Mouse (Mus musculus): Measurements from ENCODE around the gene Aplp1. TPM values are rescaled to one million over a fixed set of nuclear protein-coding genes. Genes with fewer than 3 reads are reported as not detected.

The Aplp1 gene
- polyA plus RNA-seq, 1 experiment from 2014 or later: 348 TPM

DNA sequence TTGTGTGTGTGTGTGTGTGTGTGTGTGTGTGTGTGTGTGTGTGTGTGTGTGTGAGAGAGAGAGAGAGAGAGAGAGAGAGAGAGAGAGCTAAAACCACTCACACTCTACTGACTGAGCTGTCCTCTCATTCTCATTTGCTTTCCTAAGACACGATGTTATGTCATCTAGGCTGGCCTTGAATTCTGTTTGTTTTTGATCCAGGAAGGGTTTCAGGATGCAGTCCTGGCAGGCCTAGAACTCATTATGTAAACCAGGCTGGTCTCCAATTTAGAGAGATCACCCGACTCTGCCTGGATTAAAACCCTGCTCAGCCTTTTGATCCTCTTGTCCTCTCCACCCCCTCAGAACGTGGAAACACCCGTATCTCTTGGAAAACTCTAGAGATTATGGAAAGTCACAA lies 18.7 kb upstream of the Aplp1 start:
- WGBS: 29% methylated on average over 4 of the region's 4 CpGs
- no peaks in the 10 kb centered on the region for H3K9me3 ChIP-seq (replicated peaks)
- H3K4me1 ChIP-seq: peaks cover 17% of the 10 kb centered on the region
- no peaks in the 10 kb centered on the region for H3K36me3 ChIP-seq
- no peak overlapping the region for H3K4me3 ChIP-seq
- H3K27me3 ChIP-seq: peaks cover 95% of the 10 kb centered on the region
- no peak overlapping the region for H3K4me2 ChIP-seq (replicated peaks)
- H3K27ac ChIP-seq: no peak overlapping the region
- no peak overlapping the region for H3K9ac ChIP-seq
- no peak for ATAC-seq (ENCODE audit: low FRiP score)

DNA sequence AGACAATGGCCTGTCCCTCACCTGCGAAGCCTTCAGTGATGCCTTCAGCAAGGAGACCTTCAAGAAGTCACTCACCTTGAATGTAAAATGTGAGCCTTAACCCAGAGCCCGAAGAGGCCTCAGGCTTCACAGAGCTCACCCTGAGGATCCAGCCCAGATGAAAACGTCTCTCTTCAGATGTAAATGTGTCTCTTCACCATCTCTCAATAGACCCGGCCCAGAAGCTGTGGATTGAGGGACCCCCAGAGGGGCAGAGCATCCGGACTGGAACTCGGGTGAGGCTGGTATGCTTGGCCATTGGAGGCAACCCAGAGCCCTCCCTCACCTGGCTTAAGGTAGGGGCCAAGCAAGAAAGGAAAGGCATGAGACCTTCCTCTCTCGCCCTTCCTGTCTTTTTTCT lies 18.2 kb upstream of the Aplp1 start:
- no peak overlapping the region for H3K4me2 ChIP-seq (replicated peaks)
- no peak overlapping the region for H3K4me3 ChIP-seq
- H3K27me3 ChIP-seq: peaks cover 98% of the 10 kb centered on the region
- H3K27ac ChIP-seq: no peak overlapping the region
- H3K4me1 ChIP-seq: peaks cover 21% of the 10 kb centered on the region
- no peaks in the 10 kb centered on the region for H3K36me3 ChIP-seq
- ATAC-seq (ENCODE audit: low FRiP score): no peak
- no peak overlapping the region for H3K9ac ChIP-seq
- 30% methylated on average over 7 of the region's 7 CpGs for WGBS
- no peaks in the 10 kb centered on the region for H3K9me3 ChIP-seq (replicated peaks)

DNA sequence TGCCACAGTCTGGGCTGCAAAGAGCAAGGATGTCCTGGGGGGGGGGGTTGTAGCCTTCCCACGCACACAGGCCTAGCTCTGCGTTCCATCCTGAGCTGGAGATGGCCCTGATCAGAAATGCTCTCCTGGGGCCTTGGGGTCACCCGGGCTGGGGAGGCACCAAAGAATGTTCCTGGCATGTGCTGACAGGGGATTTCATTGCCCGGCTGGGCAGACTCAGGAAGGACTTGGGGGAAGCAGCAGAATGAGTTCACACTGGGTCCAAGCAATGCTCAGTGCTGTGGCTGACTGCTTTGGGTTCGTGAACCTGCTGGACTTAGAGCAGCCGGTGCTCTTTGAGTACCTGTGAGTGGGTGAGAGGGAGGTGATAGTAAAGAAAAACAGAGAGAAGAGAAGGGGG lies 14.1 kb upstream of the Aplp1 start:
- no peak overlapping the region for H3K4me3 ChIP-seq
- no peaks in the 10 kb centered on the region for H3K36me3 ChIP-seq
- H3K4me2 ChIP-seq (replicated peaks): no peak overlapping the region; the same call in 1 of the 2 replicates
- H3K4me1 ChIP-seq: peaks cover 34% of the 10 kb centered on the region
- no peak for ATAC-seq (ENCODE audit: low FRiP score)
- H3K27ac ChIP-seq: peak overlapping the region; percentile 9; the same call in 1 of the 2 replicates
- peaks cover 96% of the 10 kb centered on the region for H3K27me3 ChIP-seq
- H3K9me3 ChIP-seq (replicated peaks): no peaks in the 10 kb centered on the region
- no peak overlapping the region for H3K9ac ChIP-seq
- 19% methylated on average over 6 of the region's 6 CpGs for WGBS

DNA sequence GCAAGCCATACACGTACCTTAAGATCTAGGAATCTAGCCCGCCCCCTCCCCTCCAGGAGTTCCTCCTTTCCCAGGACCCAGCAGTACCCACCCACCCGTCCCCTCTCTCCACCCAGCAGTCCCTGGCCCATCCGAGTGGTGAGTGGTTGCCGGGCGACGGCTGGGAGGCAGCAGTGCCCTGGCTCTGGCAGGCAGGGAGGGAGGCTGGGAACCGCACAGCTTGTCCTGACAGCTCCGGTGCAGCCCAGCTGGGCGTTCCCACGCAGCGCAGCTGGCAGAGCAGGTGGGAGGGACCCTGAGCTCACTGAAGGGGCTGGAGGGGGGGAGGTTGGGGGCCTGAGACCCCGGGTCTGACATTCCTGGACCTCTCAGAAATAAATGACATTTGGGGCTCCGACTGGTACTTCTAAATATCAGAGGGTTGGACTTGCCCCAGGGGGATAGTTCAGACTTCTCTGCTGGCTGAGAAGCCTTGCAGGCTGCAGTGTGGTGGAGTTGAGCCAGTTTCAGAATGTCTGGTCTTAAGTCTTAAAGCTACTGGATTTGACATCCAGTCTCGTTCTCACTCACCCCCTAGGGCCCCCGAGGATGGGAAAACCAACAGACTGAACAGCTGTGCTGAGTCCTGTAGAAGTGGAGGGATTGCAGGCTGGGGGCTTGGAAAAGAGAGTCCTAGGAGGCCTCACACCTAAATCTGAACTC lies 12.4 kb upstream of the Aplp1 start, which contains the start of the genes Kirrel2 and Nphs1:
Gene Kirrel2 (minus strand): TSS at position 62 of the 702 bp plus-strand sequence.
Gene Nphs1 (plus strand): TSS at position 687 of the 702 bp plus-strand sequence.
- peak within 1 kb of the TSS; percentile 69 for H3K27ac ChIP-seq
- ATAC-seq (ENCODE audit: low FRiP score): peak; percentile 91
- 1% methylated on average over 16 of the region's 16 CpGs for whole genome bisulfite sequencing

DNA sequence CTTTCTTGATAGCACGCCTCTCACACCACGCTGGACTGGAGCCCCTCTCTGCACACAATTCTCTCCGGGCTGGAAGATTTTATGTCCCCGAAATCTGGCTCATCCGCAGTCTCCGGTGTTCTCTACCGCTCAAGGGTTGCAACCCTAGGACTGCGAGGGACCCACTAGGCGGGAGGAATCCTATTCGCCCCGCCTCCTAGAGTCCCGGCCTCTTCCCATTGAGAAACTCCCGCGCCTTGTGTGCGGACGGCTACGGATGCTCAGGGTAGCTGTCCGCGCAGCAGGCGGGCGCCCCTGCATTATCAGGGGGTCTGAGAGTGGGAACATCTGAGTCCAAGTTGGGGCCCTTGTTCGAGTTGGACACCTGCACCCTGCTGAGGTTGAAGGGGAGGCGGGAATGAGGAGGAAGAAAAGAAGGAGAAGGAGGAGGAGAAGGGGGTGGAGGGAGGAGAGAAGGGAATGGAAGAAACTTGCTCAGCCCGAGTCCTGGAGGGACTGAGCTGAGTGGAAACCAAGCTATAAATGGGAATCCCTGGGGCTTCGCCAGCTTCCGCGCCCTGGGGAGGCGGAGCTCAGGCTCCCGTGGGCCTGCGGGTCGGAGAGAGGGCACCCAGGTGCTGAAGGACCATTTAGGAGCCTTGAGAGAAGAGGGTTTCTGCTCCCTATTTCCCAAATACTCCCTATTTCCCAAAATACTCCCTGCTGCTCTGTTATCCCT lies 11.7 kb upstream of the Aplp1 start:
- Histone ChIP-seq H3K4me3 (peak overlapping the region; percentile 30), H3K27me3 (peaks cover 95% of the 10 kb centered on the region), H3K9ac (peak overlapping the region; percentile 32; the same call in 1 of the 2 replicates), H3K4me2 (replicated peaks) (peak overlapping the region; percentile 53), H3K36me3 (no peaks in the 10 kb centered on the region), H3K9me3 (replicated peaks) (no peaks in the 10 kb centered on the region), H3K27ac (peak overlapping the region; percentile 69; the same call in 1 of the 2 replicates), H3K4me1 (peaks cover 46% of the 10 kb centered on the region)
- ATAC-seq (ENCODE audit: low FRiP score): peak; percentile 43
- WGBS: under 1% methylated on average over 31 of the region's 31 CpGs

More for the DNA sequence above, 12.4 kb upstream of the Aplp1 start, which contains the start of the genes Kirrel2 and Nphs1:
- peak within 1 kb of the TSS; percentile 30 for H3K4me3 ChIP-seq
- no peaks in the 10 kb centered on the region for H3K36me3 ChIP-seq
- peaks cover 97% of the 10 kb centered on the region for H3K27me3 ChIP-seq
- H3K4me1 ChIP-seq: peaks cover 46% of the 10 kb centered on the region
- H3K4me2 ChIP-seq (replicated peaks): peak within 1 kb of the TSS; percentile 53
- H3K9me3 ChIP-seq (replicated peaks): no peaks in the 10 kb centered on the region
- H3K9ac ChIP-seq: peak within 1 kb of the TSS; percentile 32; the same call in 1 of the 2 replicates

DNA sequence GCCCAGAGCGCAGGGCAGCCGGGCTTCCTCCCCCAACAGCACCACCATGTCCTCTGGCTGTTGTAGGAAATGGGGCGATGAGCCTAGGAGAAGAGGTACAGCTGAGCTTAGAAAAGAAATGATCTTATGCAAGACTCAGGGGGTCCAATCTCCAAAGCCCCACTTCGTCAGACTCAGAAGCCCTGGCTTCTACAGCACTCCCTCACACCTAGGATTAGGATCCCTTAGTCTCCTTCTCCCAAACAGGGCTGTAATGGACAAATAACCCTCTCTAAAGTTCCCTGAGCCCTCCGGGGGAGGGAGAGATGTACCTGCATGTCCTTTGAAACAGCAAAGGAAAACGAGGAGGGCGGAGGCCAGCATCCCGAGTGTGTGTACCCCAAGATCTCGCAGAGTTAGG lies 11.2 kb upstream of the Aplp1 start:
- peak overlapping the region; percentile 53 for H3K4me2 ChIP-seq (replicated peaks)
- H3K27ac ChIP-seq: peak overlapping the region; percentile 13; the same call in 1 of the 2 replicates
- WGBS: under 1% methylated on average over 9 of the region's 9 CpGs
- H3K9me3 ChIP-seq (replicated peaks): no peaks in the 10 kb centered on the region
- no peaks in the 10 kb centered on the region for H3K36me3 ChIP-seq
- peaks cover 93% of the 10 kb centered on the region for H3K27me3 ChIP-seq
- peak overlapping the region; percentile 32 for H3K9ac ChIP-seq
- ATAC-seq (ENCODE audit: low FRiP score): no peak
- H3K4me1 ChIP-seq: peaks cover 46% of the 10 kb centered on the region
- peak overlapping the region; percentile 30 for H3K4me3 ChIP-seq

DNA sequence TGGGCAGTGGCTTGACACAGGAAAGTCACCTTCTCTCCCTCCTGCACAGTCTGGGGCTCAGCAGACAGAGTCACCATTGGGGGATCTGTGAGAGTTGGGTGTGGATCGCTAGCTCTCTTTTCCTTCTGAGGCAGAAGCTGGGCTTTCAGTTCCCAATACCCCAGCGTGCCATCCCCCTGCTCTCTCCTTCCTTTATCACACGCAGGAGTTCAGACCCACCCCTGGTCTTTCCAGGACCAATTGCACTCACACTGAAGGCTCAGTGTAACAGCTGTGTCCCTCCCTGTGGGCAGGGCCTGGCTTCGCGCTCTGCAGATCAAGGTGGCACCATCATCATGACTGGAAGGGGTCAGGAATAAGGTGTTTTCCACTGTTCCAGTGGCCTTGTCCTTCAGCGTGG lies 8.9 kb upstream of the Aplp1 start:
- Histone ChIP-seq H3K9ac (no peak overlapping the region), H3K27me3 (peaks cover 80% of the 10 kb centered on the region), H3K27ac (no peak overlapping the region), H3K4me2 (replicated peaks) (peak overlapping the region; percentile 42), H3K4me3 (peak overlapping the region; percentile 20), H3K9me3 (replicated peaks) (no peaks in the 10 kb centered on the region), H3K4me1 (peaks cover 41% of the 10 kb centered on the region), H3K36me3 (no peaks in the 10 kb centered on the region)
- ATAC-seq (ENCODE audit: low FRiP score): no peak
- WGBS: 5% methylated on average over 6 of the region's 6 CpGs

DNA sequence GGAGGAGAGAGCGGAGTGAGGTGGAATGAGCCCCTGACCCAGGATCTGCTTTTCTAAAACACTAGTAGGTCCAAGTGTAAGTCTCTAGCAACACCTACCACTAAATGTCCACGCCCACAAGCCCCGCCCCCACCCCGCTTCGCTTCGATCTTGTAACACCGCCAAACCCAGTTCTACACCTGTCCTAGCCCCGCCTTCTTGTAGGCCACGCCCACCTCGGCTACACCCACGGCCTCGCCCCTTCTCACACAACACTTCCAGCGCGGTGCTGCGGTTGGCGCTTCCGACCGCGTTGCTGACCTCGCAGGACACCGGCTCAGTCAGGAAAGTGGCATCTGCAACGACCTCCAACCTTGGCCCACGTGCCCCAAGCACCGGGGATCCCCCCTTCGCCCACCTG lies 8.4 kb upstream of the Aplp1 start:
- peak overlapping the region; percentile 20 for H3K4me3 ChIP-seq
- no peaks in the 10 kb centered on the region for H3K9me3 ChIP-seq (replicated peaks)
- peaks cover 37% of the 10 kb centered on the region for H3K4me1 ChIP-seq
- H3K36me3 ChIP-seq: no peaks in the 10 kb centered on the region
- H3K27ac ChIP-seq: no peak overlapping the region
- H3K27me3 ChIP-seq: peaks cover 75% of the 10 kb centered on the region
- WGBS: 2% methylated on average over 25 of the region's 25 CpGs
- no peak overlapping the region for H3K9ac ChIP-seq
- no peak for ATAC-seq (ENCODE audit: low FRiP score)
- peak overlapping the region; percentile 42 for H3K4me2 ChIP-seq (replicated peaks)

DNA sequence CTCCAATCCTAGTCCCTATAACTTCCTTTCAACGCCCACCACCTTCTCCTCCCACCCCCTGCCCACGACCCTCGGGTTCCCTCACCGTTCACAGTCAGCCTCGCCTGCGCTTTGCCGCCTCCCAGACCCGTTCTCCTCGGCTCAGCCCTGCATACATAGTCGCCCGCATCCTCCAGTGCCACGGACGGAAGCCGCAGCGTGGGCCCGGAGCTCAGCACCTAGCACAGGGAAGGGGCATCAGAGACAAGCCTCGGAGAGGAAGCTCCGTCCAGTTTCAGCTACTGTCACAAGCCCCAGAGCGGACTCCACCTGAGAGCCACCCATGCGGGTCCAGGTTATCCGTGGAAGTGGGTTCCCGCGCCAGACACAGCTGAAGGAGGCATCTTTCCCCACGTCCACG lies 8.0 kb upstream of the Aplp1 start:
- no peak overlapping the region for H3K27ac ChIP-seq
- no peaks in the 10 kb centered on the region for H3K36me3 ChIP-seq
- no peak overlapping the region for H3K9ac ChIP-seq
- peaks cover 71% of the 10 kb centered on the region for H3K27me3 ChIP-seq
- WGBS: 20% methylated on average over 25 of the region's 25 CpGs
- H3K4me3 ChIP-seq: peak overlapping the region; percentile 20
- 0 out of 2 replicates have a peak, but pooled peaks cover 1% of the 10 kb centered on the region for H3K9me3 ChIP-seq (replicated peaks)
- H3K4me1 ChIP-seq: peaks cover 33% of the 10 kb centered on the region
- ATAC-seq (ENCODE audit: low FRiP score): no peak
- H3K4me2 ChIP-seq (replicated peaks): peak overlapping the region; percentile 42

DNA sequence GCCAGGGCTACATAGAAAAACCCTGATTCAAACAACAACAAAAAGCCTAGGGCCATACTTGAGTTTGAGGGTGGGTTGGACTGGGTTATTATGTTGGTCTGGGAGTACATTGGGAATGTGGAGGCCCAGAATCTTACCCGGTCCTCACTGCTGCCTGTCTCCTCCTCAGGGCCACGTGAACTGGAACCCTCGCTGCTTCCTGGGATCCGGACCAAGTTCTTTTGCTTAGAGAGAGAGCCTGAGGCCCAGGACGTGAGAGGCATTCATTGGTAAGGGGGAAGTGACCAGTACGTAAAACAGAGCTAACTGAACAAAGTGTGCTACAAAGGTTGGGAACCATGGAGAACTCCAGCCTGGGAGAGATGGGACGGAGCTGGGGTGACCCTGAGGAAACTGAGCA lies 4.9 kb upstream of the Aplp1 start:
- Histone ChIP-seq H3K27me3 (peaks cover 43% of the 10 kb centered on the region), H3K4me2 (replicated peaks) (no peak overlapping the region), H3K36me3 (no peaks in the 10 kb centered on the region), H3K4me3 (no peak overlapping the region), H3K9ac (no peak overlapping the region), H3K27ac (no peak overlapping the region), H3K9me3 (replicated peaks) (0 out of 2 replicates have a peak, but pooled peaks cover 5% of the 10 kb centered on the region), H3K4me1 (peaks cover 19% of the 10 kb centered on the region)
- no peak for ATAC-seq (ENCODE audit: low FRiP score)
- WGBS: 75% methylated on average over 7 of the region's 7 CpGs

DNA sequence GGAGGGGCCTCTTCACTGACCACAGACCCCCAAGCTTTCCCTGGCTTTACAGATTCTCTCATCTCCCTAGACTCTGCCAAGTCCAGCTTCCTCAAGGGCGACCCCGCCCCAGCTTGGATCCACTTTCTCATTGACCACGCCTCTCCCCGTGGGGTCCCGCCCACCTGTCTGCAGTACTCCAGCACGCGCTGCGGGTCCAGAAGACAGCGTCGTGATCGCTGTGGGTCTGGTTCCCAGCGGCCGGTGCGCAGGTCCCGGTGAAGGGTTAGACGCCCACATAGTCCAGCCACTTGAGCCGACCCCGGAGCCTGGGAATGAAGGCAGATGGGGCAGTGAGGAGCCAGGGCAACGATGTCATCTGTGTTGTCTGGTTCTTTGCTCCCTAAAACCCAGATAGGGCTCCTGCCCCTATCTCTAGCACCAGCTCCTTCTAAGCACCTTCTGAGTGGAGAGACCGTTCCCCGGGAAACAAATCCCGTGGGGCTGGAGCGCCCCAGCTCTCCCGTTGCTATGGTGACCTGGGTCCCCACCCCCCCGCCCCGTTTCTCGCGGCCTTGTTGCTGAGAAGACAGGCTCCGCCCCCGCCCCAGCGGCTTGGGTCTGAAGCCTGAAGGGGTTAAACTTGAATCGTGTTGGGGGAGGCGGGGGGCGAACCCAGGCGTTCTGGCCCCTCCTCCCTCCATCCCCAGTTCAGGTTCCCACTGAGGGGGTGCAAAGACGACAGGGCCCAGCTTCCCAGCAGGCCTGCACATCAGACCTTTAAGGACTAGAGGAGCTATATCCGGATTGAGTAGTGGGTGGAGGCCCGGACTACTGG lies 973 bp downstream of the Aplp1 start:
- Histone ChIP-seq H3K4me2 (replicated peaks) (peak overlapping the region; percentile 84), H3K9ac (peak overlapping the region; percentile 90), H3K4me1 (peaks cover 34% of the 10 kb centered on the region), H3K4me3 (peak overlapping the region; percentile 78), H3K27me3 (peaks cover 3% of the 10 kb centered on the region; the same call in 1 of the 2 replicates), H3K27ac (peak overlapping the region; percentile 97), H3K36me3 (peaks cover 34% of the 10 kb centered on the region), H3K9me3 (replicated peaks) (0 out of 2 replicates have a peak, but pooled peaks cover 5% of the 10 kb centered on the region)
- under 1% methylated on average over 38 of the region's 38 CpGs for WGBS
- ATAC-seq (ENCODE audit: low FRiP score): peak; percentile 59
